Mouse (Mus musculus) kidney, postnatal 36 days (tissue): ENCODE results near the gene Reg3b.
"Not testable (repeated sequence)": the region's sequence is repeated elsewhere in the genome, so short reads cannot be mapped to it uniquely, and the experiment has no call there.

ENCODE experiments used
- DNase-seq, 2 experiments: peaks; one replicate each; pipeline ENCODE4 v3.0.0; 2021 to 2022; ENCODE audit warnings: mixed read lengths in 2 of 2

The Reg3b gene

DNA sequence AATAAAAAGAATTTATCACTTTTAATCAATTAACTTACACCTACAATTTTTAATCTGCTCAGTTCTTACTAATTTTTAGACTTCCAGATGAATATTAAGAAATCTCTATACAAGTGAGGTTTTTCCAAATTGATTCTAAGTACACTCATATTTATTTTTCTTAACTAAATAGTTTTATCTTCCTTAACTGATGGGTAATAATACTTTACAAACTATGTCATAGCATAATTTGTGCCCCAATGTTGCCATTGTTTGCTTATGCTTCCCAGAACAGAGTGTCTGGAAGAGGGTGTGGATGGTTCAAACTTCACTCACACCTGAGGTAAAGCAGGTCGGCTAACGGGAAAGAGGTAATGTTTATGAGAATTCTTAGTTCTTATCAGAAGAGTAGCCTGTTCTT lies at the start of gene Reg3b:
TSS of gene Reg3b (plus strand) at position 301 of the 400 bp plus-strand sequence.
- DNase-seq = no peak

DNA sequence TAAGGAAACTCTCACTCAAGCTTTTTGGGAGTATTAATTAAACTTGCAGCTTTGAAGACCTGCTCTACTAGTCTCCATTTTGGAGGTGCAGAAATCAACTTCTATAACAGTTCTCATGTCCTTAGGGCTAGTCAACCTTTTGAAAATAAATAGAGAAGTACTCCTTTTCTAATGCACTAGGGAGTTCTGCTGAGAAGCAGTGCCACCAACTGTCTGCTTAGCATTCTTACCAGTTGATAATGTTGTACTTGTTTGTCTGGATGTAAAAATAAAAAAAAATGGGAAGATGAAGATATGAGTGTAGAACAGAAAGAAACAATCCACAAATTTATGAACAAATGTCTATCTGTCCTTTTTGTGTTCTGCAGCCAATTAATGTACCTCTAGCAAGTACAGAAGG lies 42.7 kb upstream of the Reg3b start:
- no peak for DNase-seq

DNA sequence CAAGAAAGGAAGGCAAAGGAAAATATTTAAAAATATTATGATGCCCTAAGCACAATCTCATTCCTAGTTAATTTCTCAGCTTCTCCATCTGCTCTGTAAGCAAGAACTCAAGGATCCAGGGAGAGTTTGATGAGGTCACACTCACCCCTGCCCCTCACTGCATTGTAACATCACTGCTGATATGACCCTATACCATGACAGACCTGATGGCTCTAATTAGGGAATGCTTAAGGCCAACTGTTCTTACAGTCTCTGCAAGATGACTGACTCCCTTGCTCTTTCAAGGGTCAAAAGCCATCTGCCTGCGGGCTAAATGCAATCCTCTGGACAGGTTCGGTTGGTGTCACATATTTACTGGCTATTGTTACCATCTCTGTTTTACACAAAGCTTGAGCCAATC lies 41.3 kb upstream of the Reg3b start:
- no peak for DNase-seq

DNA sequence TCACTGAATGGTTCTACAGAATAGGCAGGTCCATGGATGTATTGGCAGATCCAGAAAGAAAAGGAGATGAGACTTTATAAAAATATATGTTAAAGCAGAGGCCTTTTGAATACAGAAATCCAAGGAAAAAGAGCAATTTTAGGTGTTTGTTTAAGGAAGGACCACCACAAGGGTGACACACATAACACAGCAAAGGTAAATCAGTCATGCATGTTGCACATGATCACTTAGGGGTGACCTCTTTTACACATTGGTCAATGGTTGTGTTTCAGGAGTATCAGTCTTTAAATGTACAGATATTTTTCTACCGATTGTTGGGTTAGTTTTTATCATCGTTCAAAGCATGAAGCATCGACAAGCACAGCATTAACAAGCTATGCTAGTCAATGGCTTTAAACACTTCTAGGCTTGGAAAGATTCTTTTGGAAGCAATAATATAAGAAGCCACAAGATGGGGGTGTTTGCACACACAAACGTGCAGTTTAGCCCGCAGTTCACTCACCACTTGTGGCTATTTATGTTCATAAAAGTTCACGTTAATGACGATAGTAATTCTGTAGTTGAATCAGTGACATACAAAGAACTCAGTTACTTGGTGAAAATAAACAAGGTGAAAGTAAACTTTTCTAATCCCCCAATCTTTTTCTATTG lies 38.4 kb upstream of the Reg3b start:
- DNase-seq = peak in 1 of 2 experiments; percentile 1

DNA sequence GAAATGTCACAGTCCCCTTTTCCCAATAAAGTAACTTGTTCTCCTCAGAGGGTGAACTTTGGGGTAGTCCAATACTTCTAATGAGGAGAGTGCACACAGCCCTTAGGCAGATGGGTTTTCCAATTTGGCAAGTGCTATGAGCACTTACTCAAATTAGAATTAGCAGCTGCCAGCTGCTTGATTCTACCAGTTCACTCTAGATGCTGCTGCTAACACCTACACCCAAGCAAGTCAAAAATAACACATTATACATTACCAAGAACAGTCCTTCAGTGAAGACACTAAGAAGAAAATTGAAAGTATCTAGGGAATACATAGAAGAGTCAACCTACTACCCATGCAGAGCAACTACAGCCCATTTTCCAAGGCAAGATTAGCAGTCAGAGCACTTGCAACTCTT lies 30.2 kb upstream of the Reg3b start:
- no peak for DNase-seq

DNA sequence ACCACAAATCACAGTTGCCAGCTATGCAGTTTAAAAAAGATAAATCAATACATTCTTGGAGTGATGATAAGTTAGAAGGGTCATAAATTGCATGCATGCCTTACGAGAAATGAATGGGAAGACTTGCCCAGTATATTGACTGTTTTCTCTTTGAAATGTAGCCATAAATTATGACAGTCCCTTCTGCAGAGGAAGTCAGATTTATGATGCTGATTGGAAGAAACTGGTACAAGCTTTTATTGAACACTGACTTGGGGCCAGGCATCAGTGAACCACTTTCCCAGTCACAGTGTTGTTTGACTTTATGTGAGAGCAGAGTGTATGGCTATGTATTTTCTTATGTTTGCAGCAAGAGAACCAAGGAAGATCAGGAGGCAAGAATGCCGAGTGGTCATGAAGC lies 28.8 kb upstream of the Reg3b start:
- no peak for DNase-seq

DNA sequence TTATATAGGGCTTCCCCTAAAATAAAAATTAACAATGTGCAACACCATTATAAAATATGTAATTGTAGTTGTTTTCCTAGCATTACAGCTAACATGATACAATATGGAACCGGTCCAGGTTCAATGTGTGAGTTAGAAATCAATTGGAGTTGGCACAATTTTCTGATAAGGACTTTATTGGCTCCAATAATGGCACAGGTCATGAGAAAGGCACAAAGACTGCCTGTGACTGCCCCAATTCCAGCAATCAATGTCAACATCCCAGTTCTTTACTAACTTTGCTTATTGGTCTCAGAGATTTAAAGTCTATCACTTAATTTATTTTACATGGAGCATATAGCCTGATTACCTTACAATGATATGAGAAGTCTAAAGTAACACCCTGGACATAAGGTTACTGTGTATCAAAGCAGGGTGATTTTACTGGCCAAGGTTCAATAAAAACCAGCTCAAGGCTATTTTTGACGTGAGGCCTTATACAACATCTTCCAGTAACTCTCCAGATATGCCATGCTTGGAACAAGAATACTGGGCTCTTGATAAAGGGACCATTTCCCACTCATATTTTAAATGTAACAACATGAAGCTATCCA lies 8.4 kb upstream of the Reg3b start:
- no peak for DNase-seq

DNA sequence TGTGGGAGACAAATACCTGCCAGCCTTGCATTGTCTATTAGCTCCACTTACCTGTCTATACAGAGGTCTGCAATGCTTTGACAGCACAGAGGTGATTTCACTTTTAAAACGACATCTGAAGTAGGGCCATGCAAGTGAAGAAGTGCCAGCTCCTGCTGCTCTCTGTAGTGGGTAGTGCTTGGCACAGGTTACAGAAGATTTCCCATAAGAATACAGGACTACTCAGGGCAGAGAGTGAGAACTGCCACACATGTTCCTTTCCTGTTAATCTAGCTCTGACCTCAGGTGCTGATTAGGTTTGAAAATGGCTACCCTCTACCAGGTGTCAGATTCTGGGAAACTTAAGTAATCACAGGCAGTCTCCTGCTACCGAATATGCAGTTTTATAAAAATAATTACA lies 8.3 kb downstream of the Reg3b start, which contains the start of gene Reg3d:
TSS of gene Reg3d (minus strand) at position 101 of the 400 bp plus-strand sequence.
- DNase-seq = no peak

DNA sequence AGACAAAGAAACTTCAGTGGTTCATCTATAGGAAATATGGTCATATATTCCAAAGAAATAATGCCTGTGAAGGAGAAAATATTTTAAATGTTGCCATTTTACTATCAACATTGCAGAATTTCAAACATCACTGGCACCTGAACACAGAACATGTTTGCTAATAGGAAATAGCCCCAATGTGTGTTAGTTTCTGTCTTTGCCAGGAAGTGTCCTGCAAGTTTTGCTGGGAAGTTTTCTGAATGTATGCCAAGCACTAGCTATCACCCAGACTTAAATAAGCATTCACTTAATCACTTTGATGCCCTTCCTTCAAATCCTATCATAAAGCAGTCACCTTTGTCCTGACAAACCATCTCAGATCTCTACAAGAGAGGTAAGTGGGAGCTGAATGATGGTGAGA lies 10.0 kb downstream of the Reg3b start, which contains the start of gene Reg3a:
TSS of gene Reg3a (plus strand) at position 301 of the 400 bp plus-strand sequence.
- no peak for DNase-seq

DNA sequence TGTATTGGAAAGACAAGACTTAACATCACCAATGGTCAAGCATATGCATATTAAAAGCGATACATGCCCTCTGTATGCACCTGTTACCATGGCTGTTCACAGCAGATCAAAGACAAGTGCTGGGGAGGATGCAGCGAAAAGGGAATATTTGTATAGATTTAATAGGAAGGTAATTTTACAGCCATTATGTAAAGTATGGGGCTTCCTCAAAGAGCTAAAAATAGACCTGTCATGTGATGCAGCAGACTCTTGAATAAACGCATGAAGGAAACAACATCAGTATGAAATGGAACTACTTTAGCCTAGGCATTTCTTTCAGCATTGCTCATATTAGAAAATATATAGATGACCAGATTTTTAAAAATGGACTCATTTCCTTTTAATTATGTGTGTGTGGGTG lies 15.2 kb downstream of the Reg3b start:
- DNase-seq = no peak

DNA sequence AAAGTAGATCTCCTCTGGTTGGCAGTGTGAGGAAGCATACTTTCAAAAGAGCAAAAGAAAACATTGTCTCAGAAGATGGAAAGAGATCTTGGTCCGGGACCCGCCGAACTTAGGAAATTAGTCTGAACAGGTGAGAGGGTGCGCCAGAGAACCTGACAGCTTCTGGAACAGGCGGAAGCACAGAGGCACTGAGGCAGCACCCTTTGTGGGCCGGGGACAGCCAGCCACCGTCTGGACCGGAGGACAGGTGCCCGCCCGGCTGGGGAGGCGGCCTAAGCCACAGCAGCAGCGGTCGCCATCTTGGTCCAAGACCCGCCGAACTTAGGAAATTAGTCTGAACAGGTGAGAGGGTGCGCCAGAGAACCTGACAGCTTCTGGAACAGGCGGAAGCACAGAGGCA lies 24.9 kb downstream of the Reg3b start, which contains the start of gene Reg2:
TSS of gene Reg2 (plus strand) at position 301 of the 400 bp plus-strand sequence.
- DNase-seq = not testable (repeated sequence)

DNA sequence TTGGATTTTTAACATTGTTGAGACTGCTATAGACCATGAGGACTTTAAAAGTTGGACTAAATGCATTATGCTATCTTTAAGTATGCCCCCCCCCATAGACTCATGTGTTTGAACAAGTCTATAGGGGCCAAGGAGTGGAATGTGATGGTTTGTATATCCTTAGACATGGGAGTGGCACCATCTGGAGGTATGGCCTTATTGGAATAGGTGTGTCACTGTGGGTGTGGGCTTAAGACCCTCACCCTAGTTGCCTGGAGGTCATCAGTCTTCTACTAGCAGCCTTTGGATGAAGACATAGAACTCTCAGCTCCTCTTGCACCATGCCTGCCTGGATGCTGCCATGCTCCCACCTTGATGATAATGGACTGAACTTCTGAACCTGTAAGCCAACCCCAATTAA lies 52.0 kb downstream of the Reg3b start, which contains the start of gene Reg1:
TSS of gene Reg1 (plus strand) at position 301 of the 400 bp plus-strand sequence.
- DNase-seq = not testable (repeated sequence)
